Mouse (Mus musculus) liver, adult 2 months (tissue): ENCODE results near the gene Olfr373. TPM values are rescaled to one million over a fixed set of nuclear protein-coding genes. Genes with fewer than 3 reads are reported as not detected.

Experiments
- DNase-seq: peaks from one replicate; pipeline ENCODE4 v3.0.0-alpha.2; 2011; ENCODE audit warnings: low read depth, low spot score; ENCODE audit errors: extremely low read depth
- H3K27ac ChIP-seq: fragments of 200-500 bp; replicated peaks from 2 replicates; pipeline ENCODE4 v1.5.1; 2012; ENCODE audit warnings: low read depth, mild to moderate bottlenecking, control low read depth, inconsistent platforms, low read length; ENCODE audit not compliant: insufficient read depth
- H3K27me3 ChIP-seq: fragments of 200-500 bp; 2 replicates; pipeline ENCODE4 v1.6.1; 2012; ENCODE audit warnings: mild to moderate bottlenecking, moderate library complexity, low read length, inconsistent platforms; ENCODE audit not compliant: control insufficient read depth, insufficient read depth
- H3K36me3 ChIP-seq: fragments of 200-500 bp; 2 replicates; pipeline ENCODE4 v1.6.1; 2012; ENCODE audit warnings: low read length, inconsistent platforms; ENCODE audit not compliant: control insufficient read depth, insufficient read depth
- H3K4me1 ChIP-seq: fragments of 200-500 bp; 2 replicates; pipeline ENCODE4 v1.6.1; 2011; ENCODE audit warnings: low read length; ENCODE audit not compliant: control insufficient read depth, insufficient read depth
- H3K4me3 ChIP-seq: fragments of 200-500 bp; 2 replicates; pipeline ENCODE4 v1.5.1; 2011; ENCODE audit warnings: low read depth, mild to moderate bottlenecking, control low read depth, low read length, moderate library complexity; ENCODE audit not compliant: insufficient read depth
- H3K79me2 ChIP-seq: fragments of 200-500 bp; 2 replicates; pipeline ENCODE4 v1.6.1; 2012; ENCODE audit warnings: inconsistent platforms, mild to moderate bottlenecking, low read length, moderate library complexity; ENCODE audit not compliant: control insufficient read depth, insufficient read depth
- H3K9ac ChIP-seq: fragments of 200-500 bp; 2 replicates; pipeline ENCODE4 v1.6.1; 2012; ENCODE audit warnings: low read depth, mild to moderate bottlenecking, control low read depth, inconsistent platforms, low read length
- CTCF ChIP-seq: fragments of 200-500 bp; IDR thresholded peaks from 2 replicates; pipeline ENCODE4 v1.5.1; 2011; ENCODE audit warnings: low read depth, low read length, control low read depth
- POLR2A ChIP-seq: fragments of 200-500 bp; IDR thresholded peaks from 2 replicates; pipeline ENCODE4 v1.6.1; 2011; ENCODE audit warnings: low read length, control low read depth; ENCODE audit not compliant: insufficient read depth; ENCODE audit errors: extremely low read depth
- WGBS: fragments of 180-500 bp; shearing (Covaris S2); methylation state at CpG from one replicate; pipeline ENCODE4 v1.1.7; 2018; 5-methylcytosine and 5-hydroxymethylcytosine counted together
- polyA plus RNA-seq: library from polyadenylated mRNA; depleted of rRNA; stranded (reverse); fragments of >200 nt; gene quantifications from 2 replicates; pipeline ENCODE4 v1.2.3, GENCODE M21; 2012
- total RNA-seq: library from RNA; depleted of rRNA; stranded (reverse); fragments of >200 nt; gene quantifications from 2 replicates; pipeline ENCODE4 v1.2.3, GENCODE M21; 2014

Olfr373 gene
- total and polyA plus RNA-seq, 2 experiments, result not detected

GRCm38 (mm10) chr8:72136302-72136978, 53.5 kb downstream of the Olfr373 start:
- peak; percentile 54 for DNase-seq
- Histone ChIP-seq H3K27ac (peak overlapping the region; percentile 58), H3K36me3 (peaks cover 14% of the 10 kb centered on the region), H3K79me2 (peaks cover 3% of the 10 kb centered on the region; the same call in 1 of the 2 replicates), H3K4me3 (peak overlapping the region; percentile 83), H3K4me1 (peaks cover 7% of the 10 kb centered on the region; the same call in 1 of the 2 replicates), H3K27me3 (no peaks in the 10 kb centered on the region), H3K9ac (peak overlapping the region; percentile 88)
- TF ChIP-seq POLR2A, result no peak
- TF ChIP-seq CTCF, result no peak
- WGBS, result 10% methylated on average over 18 of the region's 18 CpGs

GRCm38 (mm10) chr8:72137431-72137830, 54.5 kb downstream of the Olfr373 start:
- Histone ChIP-seq H3K27ac (no peak overlapping the region), H3K36me3 (peaks cover 20% of the 10 kb centered on the region), H3K27me3 (no peaks in the 10 kb centered on the region), H3K79me2 (peaks cover 3% of the 10 kb centered on the region; the same call in 1 of the 2 replicates), H3K4me3 (no peak overlapping the region), H3K4me1 (peaks cover 7% of the 10 kb centered on the region; the same call in 1 of the 2 replicates), H3K9ac (no peak overlapping the region)
- TF ChIP-seq POLR2A (no peak), CTCF (no peak)
- WGBS, result 91% methylated on average over 2 of the region's 2 CpGs
- DNase-seq, result no peak

GRCm38 (mm10) chr8:72138456-72138855, 55.5 kb downstream of the Olfr373 start:
- no peak overlapping the region for H3K4me3 ChIP-seq

GRCm38 (mm10) chr8:72143256-72143824, 60.4 kb downstream of the Olfr373 start:
- H3K27ac ChIP-seq, result no peak overlapping the region
- no peaks in the 10 kb centered on the region for H3K27me3 ChIP-seq
- peaks cover 35% of the 10 kb centered on the region for H3K36me3 ChIP-seq
- DNase-seq, result no peak
- H3K4me3 ChIP-seq, result no peak overlapping the region
- TF ChIP-seq POLR2A, result no peak
- no peak for TF ChIP-seq CTCF
- H3K9ac ChIP-seq, result no peak overlapping the region
- peaks cover 9% of the 10 kb centered on the region for H3K4me1 ChIP-seq
- H3K79me2 ChIP-seq, result no peaks in the 10 kb centered on the region; the same call in 1 of the 2 replicates
- WGBS, result 93% methylated on average over 13 of the region's 13 CpGs

More at GRCm38 (mm10) chr8:72138456-72138855, 55.5 kb downstream of the Olfr373 start:
- Histone ChIP-seq H3K27ac (no peak overlapping the region), H3K4me1 (peaks cover 7% of the 10 kb centered on the region; the same call in 1 of the 2 replicates), H3K9ac (no peak overlapping the region), H3K27me3 (no peaks in the 10 kb centered on the region), H3K36me3 (peaks cover 21% of the 10 kb centered on the region), H3K79me2 (peaks cover 3% of the 10 kb centered on the region; the same call in 1 of the 2 replicates)
- TF ChIP-seq POLR2A (no peak), CTCF (no peak)
- WGBS, result 97% methylated on average over 5 of the region's 5 CpGs
- no peak for DNase-seq

- 84% methylated on average over 5 of the region's 5 CpGs for WGBS
- Histone ChIP-seq H3K4me1 (peaks cover 9% of the 10 kb centered on the region), H3K27me3 (no peaks in the 10 kb centered on the region), H3K79me2 (no peaks in the 10 kb centered on the region), H3K4me3 (no peak overlapping the region), H3K9ac (no peak overlapping the region), H3K36me3 (peaks cover 35% of the 10 kb centered on the region), H3K27ac (no peak overlapping the region)
- no peak for DNase-seq
- TF ChIP-seq POLR2A (no peak), CTCF (no peak)
Measured at GRCm38 (mm10) chr8:72144345-72144975, 61.5 kb downstream of the Olfr373 start.
